Mouse (Mus musculus): ENCODE data around the gene Fubp1.
"Not testable (repeated sequence)": the region's sequence is repeated elsewhere in the genome, so short reads cannot be mapped to it uniquely, and the experiment has no call there.

Gene Fubp1

GRCm38 (mm10) chr3:152193635-152194097, 16.6 kb upstream of the Fubp1 start:
- peak; percentile 74 for DNase-seq

DNA sequence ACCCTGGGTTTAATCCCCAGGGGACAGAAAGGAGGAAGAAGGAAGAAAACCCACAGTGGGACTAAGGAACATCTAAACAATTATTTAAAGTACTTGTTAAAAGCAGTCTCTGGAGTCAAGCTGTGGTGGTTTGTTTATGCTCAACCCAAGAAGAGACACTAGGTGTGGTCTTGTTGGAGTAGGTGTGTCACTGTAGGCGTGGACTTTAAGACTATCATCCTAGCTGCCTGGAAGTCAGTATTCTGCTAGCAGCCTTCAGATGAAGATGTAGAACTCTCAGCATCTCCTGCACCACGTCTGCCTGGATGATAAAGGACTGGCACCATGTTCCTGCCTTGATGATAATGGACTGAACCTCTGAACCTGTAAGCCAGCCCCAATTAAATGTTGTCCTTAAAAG, 13.0 kb upstream of the Fubp1 start:
- not testable (repeated sequence) for DNase-seq

- no peak for DNase-seq
Observed at GRCm38 (mm10) chr3:152199125-152199524, 11.1 kb upstream of the Fubp1 start.

DNA sequence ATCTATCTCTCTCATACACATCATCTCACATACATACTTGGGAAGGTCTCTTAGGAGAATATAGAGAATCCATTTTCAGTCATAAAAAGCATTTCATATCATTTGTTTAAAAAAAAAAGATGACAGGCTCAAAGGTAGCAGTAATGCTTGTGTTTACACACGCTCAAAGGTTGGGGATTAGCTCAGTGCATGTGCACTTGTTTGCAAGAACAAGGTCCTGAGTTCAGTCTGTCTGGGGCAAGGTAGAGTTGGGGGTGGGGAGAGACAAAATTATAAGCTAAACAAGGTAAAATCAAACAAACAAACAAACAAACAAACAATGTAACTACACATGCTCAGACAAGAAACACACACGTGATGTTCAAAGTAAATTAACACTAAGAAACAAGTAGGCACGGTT, 9.0 kb upstream of the Fubp1 start:
- DNase-seq: no peak

DNA sequence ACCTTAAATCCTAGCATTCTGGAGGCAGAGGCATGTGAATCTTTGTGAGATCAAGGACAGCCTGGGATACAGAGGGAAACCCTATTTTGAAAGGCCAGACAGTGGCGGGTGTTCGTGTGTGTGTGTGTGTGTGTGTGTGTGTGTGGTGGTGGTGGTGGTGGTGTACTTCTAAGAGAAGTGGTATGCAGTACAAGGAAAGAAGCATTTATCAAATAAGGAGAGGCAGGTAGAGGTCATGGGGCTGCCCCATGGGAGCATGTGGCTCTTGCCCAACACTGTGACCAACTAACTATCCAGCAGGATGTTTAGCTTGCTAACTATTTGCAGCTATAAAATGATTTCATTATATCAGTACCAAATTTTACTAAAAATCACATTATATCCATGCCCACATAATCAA, 8.6 kb upstream of the Fubp1 start:
- DNase-seq: no peak

- DNase-seq: no peak
Observed at GRCm38 (mm10) chr3:152202942-152203341, 7.3 kb upstream of the Fubp1 start.

DNA sequence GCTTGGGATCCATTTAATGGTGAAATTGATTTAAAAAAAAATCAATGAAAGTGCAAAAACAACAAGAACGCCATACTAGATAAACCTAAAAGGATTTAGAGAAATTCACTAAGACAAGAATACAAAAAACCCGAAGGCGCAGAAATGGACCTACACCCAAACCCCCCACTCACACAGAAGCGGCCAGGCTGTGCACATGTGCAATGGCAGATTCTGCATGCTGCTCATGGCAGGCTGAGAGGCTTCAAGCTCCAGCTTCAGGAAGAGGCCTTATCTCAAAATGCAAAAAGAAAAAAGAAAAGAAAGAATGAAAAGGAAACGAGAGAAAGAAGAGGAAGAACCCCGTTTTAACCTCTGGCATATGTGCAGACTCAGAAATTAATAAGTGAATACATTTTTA, 6.8 kb upstream of the Fubp1 start:
- no peak for DNase-seq

DNA sequence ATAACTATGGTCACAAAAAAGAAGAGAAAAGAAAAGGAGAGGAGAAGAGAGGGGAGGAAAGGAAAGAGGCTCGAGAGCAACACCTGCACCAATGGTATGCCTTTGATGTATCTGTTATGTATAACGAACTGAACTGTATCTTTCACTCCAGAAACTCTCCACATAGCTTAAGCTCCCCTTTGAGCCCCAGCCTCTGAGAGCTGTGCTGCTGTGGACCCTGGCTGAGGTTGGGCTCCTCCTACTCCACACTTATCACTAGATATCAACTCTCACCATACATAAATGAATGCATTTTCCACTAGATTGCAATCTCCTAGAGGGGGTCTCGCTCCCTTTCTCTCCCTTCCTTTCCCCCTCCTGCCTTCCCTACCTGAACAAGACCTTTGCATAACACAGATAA, 6.2 kb upstream of the Fubp1 start:
- no peak for DNase-seq

DNA sequence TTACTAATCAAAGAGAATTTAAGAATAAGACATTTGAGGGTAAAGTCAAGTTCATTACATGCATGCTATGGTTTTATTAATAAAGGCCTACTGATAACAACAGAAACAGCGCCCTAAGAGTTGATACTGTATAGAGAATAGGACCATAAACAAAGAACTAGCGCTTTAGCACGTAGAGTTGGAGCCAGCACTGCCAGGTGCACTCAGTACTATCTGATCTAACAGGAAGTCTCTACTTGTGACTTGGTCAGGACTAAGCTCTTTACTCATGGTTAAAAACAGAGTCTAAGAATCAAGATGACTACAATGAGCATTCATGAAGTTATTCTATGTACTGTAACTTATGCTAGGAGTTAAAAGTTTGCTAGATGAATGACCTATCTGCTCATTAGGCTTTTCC, 5.6 kb upstream of the Fubp1 start:
- DNase-seq: no peak

DNA sequence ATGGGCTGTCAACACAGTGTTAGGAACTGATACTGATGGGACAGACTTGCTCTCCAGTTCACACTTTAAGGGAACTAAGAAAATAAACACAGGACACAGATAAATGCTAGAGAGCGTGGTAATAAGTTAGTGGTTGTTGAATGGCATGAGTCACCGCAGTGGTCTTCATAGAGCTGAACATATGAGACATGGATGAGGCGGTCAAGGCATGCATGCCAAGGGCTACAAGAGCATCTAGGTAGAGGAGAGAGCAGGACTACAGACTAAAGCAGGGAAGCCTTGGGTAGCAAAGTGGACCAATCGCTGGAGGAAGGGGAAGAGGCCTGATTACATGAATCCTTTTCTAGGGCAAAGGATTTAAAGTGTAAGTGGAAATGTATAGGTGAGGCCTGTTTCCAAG, 3.1 kb upstream of the Fubp1 start:
- DNase-seq: no peak

DNA sequence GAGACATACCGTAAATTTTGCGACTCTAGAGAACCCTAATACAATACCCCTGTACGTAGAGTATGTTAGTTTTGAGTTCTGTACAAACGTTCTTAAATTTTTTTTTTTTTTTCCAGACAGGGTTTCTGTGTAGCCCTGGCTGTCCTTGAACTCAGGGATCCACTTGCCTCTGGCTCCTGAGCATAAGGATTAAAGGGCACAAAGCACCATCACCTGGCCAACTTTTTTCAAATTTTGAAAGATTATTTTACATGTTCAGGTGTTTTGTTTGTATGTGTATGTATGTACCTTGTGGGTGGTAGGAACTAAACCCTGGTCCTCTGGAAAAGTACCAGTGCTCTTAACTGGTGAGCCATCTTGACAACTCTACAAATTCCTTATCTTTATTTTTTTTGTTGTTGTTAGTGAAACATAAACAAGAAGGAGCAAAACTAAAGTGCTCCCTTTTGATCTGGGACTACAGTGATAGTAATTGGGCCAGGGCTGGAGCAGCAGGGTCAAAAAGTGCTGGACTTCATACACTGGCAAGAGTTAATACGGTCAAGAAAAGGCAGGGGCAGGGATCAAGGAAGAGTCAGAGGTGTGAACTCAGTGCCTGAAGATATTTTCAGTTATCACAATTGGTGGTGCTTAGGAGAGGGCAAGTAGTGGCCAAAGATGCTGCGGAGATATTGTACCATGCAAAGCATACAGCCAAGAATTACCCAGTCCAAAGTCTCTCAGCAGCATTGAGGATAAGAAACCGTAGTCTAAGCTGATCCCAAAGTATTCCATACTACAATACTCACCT, 1.9 kb upstream of the Fubp1 start:
- DNase-seq: no peak

DNA sequence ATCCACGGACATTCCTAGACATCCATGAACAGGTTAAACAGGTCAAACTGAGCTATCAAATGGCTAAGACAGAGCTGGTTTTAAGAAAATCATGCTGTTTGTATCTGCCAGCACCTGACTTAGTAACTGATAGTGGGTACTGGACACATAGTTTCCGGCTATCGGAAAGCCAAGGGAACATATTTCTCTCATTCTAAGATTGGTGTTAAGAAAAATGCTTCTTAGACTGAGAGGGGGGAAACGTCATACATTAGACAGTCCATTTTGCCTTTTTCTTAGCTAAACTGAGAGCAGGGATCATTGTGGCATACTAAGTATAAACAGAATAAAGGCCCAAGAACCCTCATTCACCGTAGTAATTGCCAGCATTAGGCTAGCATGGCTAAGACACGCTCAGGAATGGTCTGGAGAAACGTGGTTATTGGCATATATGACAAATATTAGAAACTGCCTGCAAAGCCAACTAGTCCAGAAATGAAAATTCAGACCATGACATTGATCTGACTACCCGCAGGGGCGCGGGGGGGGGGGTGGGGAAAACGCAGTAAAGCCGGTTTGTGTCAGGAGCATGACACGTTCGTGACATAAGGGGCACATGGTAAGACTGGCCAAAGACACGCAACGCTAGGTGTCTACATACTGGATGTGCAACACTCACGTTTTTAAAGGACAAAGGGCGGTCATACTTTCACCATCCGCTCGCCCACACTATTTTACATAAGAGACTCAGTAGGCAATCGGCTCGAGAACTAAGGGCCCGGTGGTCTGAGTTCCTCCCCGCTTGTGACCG, 850 bp upstream of the Fubp1 start:
- DNase-seq: peak; percentile 31

GRCm38 (mm10) chr3:152210728-152211391, 638 bp downstream of the Fubp1 start:
- DNase-seq: peak; percentile 66

DNA sequence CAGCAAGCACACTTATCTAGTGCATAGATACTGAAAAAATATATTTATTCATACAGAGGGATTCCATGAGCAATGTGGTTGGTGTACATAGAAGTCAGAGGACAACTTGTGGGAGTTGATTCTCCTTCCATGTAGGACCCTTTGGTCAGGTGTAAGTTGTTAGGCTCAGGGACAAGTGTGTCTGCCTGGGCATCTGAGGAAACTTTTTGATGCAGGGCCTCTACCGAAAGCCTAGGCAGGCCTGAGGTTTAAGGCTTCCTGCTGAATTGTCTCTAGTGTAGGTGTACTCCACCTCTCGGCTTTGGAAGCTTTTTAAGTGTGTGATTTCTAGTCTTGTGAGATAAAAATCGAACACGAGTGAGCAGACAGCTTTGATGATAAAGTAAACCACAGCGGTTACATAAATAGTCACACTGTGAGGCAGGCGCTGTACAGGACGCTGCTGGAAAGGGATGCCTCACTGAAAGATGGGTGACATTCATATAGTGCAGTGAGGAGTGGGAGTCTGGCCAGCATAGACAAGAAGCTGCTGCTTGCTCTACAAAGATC, 1.6 kb downstream of the Fubp1 start:
- no peak for DNase-seq

DNA sequence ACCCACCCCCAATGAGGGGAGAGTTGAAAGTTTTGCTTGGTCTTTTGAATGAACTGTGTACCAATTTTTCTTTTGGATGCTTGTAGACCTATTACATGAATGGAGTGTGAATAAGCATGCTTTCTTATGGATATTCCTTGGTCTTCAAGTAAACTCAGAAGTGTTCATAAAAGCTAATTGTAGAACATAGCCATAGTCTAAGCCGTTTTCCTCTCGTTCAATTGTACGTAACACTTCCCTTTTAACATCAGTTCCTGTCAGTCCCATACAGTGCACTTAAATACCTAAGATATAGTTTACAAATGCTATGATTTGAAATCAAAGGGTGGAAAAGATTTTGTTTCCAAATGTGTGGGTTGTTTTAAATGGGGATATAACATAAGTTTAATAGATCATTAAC, 3.2 kb downstream of the Fubp1 start:
- DNase-seq: no peak

GRCm38 (mm10) chr3:152224918-152225317, 14.7 kb downstream of the Fubp1 start:
- DNase-seq: no peak

GRCm38 (mm10) chr3:152225906-152226305, 15.7 kb downstream of the Fubp1 start:
- DNase-seq: no peak

GRCm38 (mm10) chr3:152228843-152229242, 18.6 kb downstream of the Fubp1 start:
- no peak for DNase-seq

- no peak for DNase-seq
Observed at GRCm38 (mm10) chr3:152229271-152229670, 19.0 kb downstream of the Fubp1 start.

- no peak for DNase-seq
Observed at GRCm38 (mm10) chr3:152231333-152232100, 21.3 kb downstream of the Fubp1 start.

GRCm38 (mm10) chr3:152235238-152235637, 25.0 kb downstream of the Fubp1 start:
- no peak for DNase-seq

DNA sequence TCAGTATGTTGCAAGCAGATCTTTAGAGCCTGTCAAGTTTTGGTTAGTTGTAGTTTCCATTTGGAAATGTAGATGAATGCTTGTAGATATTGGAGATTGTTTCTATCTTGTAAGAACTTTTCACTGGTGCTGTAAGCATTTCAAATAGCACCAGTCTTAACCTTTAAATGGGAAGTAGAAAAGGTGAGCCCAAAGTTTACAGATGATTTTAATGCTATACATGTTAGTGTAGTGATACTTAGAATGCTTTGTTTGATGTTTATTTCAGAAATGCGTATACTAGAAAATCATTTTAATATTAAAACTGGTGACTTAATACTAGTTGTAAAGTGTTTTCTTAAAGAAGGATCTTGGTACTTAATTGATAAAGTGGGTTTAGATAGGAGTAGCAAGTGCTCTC, 25.6 kb downstream of the Fubp1 start:
- no peak for DNase-seq

GRCm38 (mm10) chr3:152238836-152239235, 28.6 kb downstream of the Fubp1 start:
- no peak for DNase-seq

Data from cerebellum, adult 8-10 months (tissue).